Mouse (Mus musculus) G1E-ER4 (cell line): Measurements from ENCODE around the gene Nme1. TPM values are rescaled to one million over a fixed set of nuclear protein-coding genes. Genes with fewer than 3 reads are reported as not detected.

Source experiments
- GATA1 ChIP-seq: IDR thresholded peaks from one replicate; pipeline ENCODE4 v1.8.0; 2012; ENCODE audit warnings: low read length, inconsistent platforms
- polyA plus RNA-seq: library from polyadenylated mRNA; stranded (reverse); fragments of >175 nt; gene quantifications from 2 replicates; pipeline ENCODE4 v1.2.3, GENCODE M21; 2012

Gene Nme1
- polyA plus RNA-seq, 1 experiment: 7.2 TPM

DNA sequence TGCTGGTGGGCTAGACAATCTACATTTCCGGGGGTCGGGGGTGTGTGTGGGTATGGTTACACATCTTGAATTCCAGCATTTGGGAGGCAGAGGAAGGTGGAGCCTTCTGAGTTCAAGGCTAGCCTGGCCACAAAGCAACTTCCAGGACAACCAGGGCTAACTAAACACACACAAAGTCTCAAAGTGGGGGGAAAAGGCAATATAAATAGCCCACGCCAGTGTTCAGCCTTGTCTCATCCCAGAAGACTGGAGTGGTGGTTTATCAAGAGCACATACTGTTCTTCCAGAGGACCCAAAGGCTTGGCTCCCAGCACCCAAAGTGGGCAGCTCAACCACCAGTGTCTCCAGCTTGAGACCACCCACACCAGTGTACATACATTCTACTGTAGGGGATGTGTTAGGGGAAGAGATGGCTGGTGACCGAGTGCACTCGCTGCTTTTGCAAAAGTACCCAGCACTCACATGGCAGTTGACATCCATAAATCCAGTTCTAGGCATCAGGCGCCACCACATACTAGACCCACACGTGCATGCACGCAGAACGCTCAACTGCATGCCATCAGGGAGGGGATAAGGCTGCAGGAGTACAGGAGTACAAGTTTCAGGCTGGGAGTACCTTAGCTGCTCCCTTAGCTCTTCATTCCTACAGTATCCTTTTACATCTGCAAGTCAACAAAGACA is 19.3 kb downstream of the Nme1 start:
- TF ChIP-seq GATA1: no peak

DNA sequence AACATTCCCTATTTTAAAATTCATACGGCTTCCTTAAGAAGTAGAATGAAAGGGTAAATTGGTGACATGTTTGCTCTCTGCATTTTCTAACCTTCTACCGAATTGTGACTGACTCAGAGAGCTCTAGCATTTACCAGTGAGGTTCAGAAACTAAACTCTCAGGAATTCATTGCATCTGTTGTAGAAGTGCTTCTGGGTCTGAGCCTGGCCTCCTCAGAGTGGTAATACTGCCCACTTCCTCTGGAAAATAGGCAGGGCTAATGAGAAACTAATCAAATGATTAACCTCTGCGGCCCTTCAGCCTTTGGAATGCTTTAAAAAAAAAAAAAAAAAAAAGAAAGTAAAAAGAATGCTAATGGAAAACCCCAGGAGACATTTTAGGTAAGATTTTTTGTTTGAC is 23.3 kb downstream of the Nme1 start:
- no peak for TF ChIP-seq GATA1

DNA sequence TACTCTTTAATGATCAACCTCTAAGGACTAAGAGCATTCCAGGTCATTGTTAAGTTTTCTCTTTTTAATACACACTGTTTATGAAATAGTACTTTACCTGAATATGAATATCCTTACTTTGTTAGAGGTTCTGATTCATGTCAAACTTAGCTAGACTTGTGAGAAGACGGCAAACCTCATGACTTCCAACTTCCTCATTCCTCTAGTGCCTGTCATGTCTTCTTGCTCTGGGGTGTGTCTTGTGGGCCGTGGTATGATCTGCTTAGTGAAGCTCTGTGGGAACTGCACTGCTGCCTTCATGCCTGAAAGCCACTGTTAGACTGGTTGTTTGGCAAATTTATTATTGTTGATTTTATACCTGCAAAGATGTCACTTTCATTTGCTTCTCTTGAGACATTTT is 27.4 kb downstream of the Nme1 start:
- no peak for TF ChIP-seq GATA1

DNA sequence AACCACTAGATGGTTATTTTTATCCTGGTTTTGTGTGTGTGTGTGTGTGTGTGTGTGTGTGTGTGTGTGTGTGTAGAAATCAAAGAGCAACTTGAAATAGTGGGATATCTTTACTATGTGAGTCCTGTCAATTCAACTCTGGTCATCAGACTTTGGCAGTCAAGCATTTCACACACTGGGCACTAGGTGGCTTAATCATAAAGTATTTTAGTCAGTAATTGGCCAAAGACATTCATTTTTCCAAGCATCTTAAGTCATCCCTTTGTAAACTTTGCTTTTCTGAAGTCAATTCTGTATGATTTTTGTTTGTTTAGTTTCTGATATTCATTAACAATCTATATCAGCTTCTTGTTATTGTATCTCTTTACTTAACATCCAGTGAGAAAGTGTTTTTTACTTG is 39.2 kb downstream of the Nme1 start:
- no peak for TF ChIP-seq GATA1

DNA sequence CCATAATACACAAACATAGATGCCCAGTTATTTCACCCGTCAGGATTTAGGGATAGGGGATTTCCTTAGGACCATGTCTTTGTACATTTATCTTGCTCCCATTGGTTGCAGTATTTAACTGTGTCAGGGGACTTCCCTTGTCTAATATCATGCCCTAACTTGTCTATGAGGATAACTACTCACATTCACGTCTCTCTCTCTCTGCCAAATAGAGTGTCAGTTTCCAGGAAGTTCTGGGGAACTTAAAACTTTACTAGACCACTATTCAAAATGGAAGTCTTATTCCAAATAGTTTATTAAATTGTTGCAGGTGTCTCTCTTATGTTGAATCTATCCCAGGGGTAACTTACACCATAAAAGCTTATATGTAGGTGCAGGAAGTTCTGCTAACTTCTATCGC is 56.7 kb downstream of the Nme1 start:
- no peak for TF ChIP-seq GATA1

DNA sequence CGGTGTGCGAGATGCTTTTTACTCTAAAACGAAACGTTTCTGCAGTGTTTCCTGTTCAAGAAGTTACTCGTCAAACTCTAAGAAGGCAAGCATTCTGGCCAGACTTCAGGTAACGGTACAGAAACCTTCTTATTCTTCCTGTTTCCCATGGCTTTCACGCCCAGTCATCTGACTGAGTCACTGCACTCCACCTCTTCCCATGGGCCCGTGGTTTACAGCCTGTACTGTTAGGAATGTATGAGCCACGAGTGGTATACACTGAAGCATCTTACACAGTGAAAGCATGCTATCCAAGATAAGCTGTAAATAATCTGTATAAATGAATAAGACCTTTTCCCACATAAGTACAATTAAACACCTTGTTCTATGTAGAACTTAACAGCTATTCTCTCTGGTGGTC is 59.5 kb downstream of the Nme1 start:
- TF ChIP-seq GATA1: no peak

DNA sequence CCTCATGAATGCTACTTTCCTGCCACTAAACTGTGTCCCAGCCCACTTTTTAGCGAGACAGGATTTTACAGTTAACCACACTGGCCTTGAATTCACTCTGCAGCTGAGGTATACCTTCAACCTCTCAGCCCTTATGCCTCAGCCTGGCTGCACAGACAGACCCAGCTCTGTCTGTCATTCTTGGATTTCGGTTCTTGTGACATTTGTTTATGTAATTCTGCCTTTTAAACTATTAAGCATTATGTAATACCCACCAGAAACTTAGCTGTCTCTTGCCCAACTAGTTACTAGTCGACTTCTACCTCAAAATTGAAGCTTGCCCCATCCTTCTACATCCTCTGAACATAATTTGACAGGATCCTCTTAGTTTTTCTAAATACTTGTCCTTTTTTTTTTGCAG is 60.5 kb downstream of the Nme1 start:
- no peak for TF ChIP-seq GATA1

Other genes with a start within 250 kb of the Nme1 start
- gene Utp18, start 82.8 kb downstream of the Nme1 start, polyA plus RNA-seq: 21.8 and 29.6 TPM in 2 replicates
- gene Mbtd1, start 82.7 kb downstream of the Nme1 start, polyA plus RNA-seq: 24.7 and 32.4 TPM in 2 replicates
- gene Nme2, start 12.3 kb downstream of the Nme1 start, polyA plus RNA-seq: 169 and 198 TPM in 2 replicates
- gene Gm20390, start 228 bp downstream of the Nme1 start, polyA plus RNA-seq: 356 and 371 TPM in 2 replicates
- 11.2 and 12.0 TPM in 2 replicates for gene Spag9, start 27.6 kb upstream of the Nme1 start, polyA plus RNA-seq
- 8.0 and 13.1 TPM in 2 replicates for gene Tob1, start 242.9 kb upstream of the Nme1 start, polyA plus RNA-seq